Mouse (Mus musculus) heart, postnatal 0 days (tissue): Measurements from ENCODE around the gene Prkn. TPM values are rescaled to one million over a fixed set of nuclear protein-coding genes. Genes with fewer than 3 reads are reported as not detected.
A peak's percentile ranks its signal among the peaks of the same experiment; 100 is the strongest.

Experiments
- ATAC-seq: fragments of 200-750 bp; cut with Nextera tagmentation; 2 replicates; pipeline ENCODE4 v1.8.0; 2017; ENCODE audit warnings: low read depth, moderate number of reproducible peaks, moderate library complexity; ENCODE audit not compliant: insufficient read depth
- DNase-seq: peaks from one replicate; pipeline ENCODE4 v3.0.0-alpha.2; 2016; ENCODE audit warnings: low spot score
- H3K27ac ChIP-seq: fragments of 300-500 bp; sonication (generic); 2 replicates; pipeline ENCODE4 v1.5.1; 2014; ENCODE audit warnings: low read depth, mild to moderate bottlenecking
- H3K27me3 ChIP-seq: fragments of 300-500 bp; sonication (generic); 2 replicates; pipeline ENCODE4 v1.6.1; 2014; ENCODE audit warnings: low read length, mixed read lengths; ENCODE audit not compliant: control insufficient read depth, insufficient read depth
- H3K36me3 ChIP-seq: fragments of 300-500 bp; sonication (generic); replicated peaks from 2 replicates; pipeline ENCODE4 v1.6.1; 2014; ENCODE audit warnings: low read length, mixed read lengths; ENCODE audit not compliant: control insufficient read depth, insufficient read depth
- H3K4me1 ChIP-seq: fragments of 300-500 bp; sonication (generic); 2 replicates; pipeline ENCODE4 v1.6.1; 2014; ENCODE audit warnings: antibody characterized with exemption; ENCODE audit not compliant: control insufficient read depth, insufficient read depth
- H3K4me2 ChIP-seq: fragments of 300-500 bp; sonication (generic); 2 replicates; pipeline ENCODE4 v1.6.1; 2014; ENCODE audit warnings: low read depth, mild to moderate bottlenecking, low read length, moderate library complexity
- H3K4me3 ChIP-seq: fragments of 300-500 bp; sonication (generic); 2 replicates; pipeline ENCODE4 v1.5.1; 2014; ENCODE audit warnings: low read depth, low read length
- H3K9ac ChIP-seq: fragments of 300-500 bp; sonication (generic); replicated peaks from 2 replicates; pipeline ENCODE4 v1.6.1; 2014; ENCODE audit warnings: low read depth, low read length, mixed read lengths
- H3K9me3 ChIP-seq: fragments of 300-500 bp; sonication (generic); replicated peaks from 2 replicates; pipeline ENCODE4 v1.6.1; 2016; ENCODE audit warnings: low read length; ENCODE audit not compliant: control insufficient read depth
- CTCF ChIP-seq: IDR thresholded peaks from 2 replicates; pipeline ENCODE4 v1.5.1; 2016; ENCODE audit warnings: antibody characterized with exemption, control low read depth, low read depth
- EP300 ChIP-seq: IDR thresholded peaks from 2 replicates; pipeline ENCODE4 v1.6.1; 2016; ENCODE audit warnings: antibody characterized with exemption, low read depth
- WGBS: fragments of 180-500 bp; shearing (Covaris S2); extraction: QIAGEN DNeasy Blood & Tissue Kit; methylation state at CpG from one replicate; pipeline ENCODE4 v1.1.7; 2014; 5-methylcytosine and 5-hydroxymethylcytosine counted together
- polyA plus RNA-seq: library from polyadenylated mRNA; unstranded; fragments of >200 nt; fragmentation: Nextera tagmentation; extraction: Ambion mirVana; gene quantifications from 2 replicates; pipeline ENCODE4 v1.2.1, GENCODE M21; 2015
- total RNA-seq: library from RNA; depleted of rRNA; stranded (reverse); fragments of >200 nt; gene quantifications from 2 replicates; pipeline ENCODE4 v1.2.3, GENCODE M21; 2014; ENCODE audit warnings: low replicate concordance

Prkn gene
- total and polyA plus RNA-seq, 2 experiments from 2014 or later, result 4.5 to 14.2 TPM

DNA sequence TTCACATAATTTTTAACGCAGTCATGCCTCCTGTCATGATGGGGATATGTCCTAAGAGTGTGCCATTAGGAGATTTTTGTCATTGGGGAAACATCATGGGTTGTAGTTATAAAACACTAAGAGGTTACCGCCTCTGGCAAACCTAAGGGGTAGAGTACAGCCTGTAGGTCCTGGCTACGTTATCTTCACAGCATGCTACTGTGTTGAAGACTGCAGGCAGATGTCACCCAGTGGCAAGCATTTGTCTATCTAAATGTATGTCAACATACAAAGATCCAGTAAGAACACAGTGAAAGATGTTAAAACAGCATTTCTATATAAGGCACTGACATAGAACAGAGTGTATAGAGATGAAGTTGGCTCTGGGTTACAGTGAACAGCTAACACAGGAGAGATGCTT, 1155.3 kb downstream of the Prkn start:
- Histone ChIP-seq H3K36me3 (no peaks in the 10 kb centered on the region), H3K27ac (no peak overlapping the region), H3K4me2 (no peak overlapping the region), H3K9me3 (no peaks in the 10 kb centered on the region), H3K27me3 (no peaks in the 10 kb centered on the region), H3K9ac (no peak overlapping the region), H3K4me3 (no peak overlapping the region), H3K4me1 (no peaks in the 10 kb centered on the region)
- ATAC-seq, result no peak
- no peak for TF ChIP-seq CTCF
- no peak for TF ChIP-seq EP300
- 78% methylated on average over 3 of the region's 3 CpGs for WGBS
- no peak for DNase-seq

GRCm38 (mm10) chr17:11996311-11996710, 1156.1 kb downstream of the Prkn start:
- TF ChIP-seq CTCF, result no peak
- TF ChIP-seq EP300, result no peak
- Histone ChIP-seq H3K4me2 (no peak overlapping the region), H3K27ac (no peak overlapping the region), H3K9ac (no peak overlapping the region), H3K36me3 (no peaks in the 10 kb centered on the region), H3K27me3 (no peaks in the 10 kb centered on the region), H3K4me1 (no peaks in the 10 kb centered on the region), H3K4me3 (no peak overlapping the region), H3K9me3 (no peaks in the 10 kb centered on the region)
- no peak for DNase-seq
- WGBS, result 11% methylated on average over 9 of the region's 9 CpGs
- ATAC-seq, result no peak

DNA sequence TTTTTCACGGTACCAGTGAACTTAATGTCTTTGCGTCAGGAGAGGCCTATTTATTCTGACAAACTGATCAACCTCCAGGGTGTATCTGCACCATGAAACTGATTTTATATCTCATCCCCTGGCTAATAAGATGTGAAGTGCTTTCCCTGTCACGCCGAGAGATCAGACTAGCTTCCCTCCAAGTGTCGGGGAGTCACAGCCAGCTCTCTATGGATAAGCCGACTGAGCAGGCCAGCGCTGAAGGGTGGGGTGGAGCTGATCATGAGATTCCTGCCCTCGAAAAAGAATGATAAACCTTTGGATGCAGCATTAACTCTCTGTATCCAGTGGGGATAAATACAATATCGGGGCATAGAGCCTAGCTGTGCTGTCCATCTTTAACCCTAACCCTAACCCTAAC, 1160.1 kb downstream of the Prkn start:
- Histone ChIP-seq H3K4me2 (no peak overlapping the region), H3K9me3 (no peaks in the 10 kb centered on the region), H3K4me1 (no peaks in the 10 kb centered on the region), H3K4me3 (no peak overlapping the region), H3K27ac (no peak overlapping the region), H3K27me3 (no peaks in the 10 kb centered on the region), H3K36me3 (no peaks in the 10 kb centered on the region), H3K9ac (no peak overlapping the region)
- ATAC-seq (no peak), DNase-seq (no peak)
- WGBS, result 68% methylated on average over 9 of the region's 9 CpGs
- no peak for TF ChIP-seq EP300
- no peak for TF ChIP-seq CTCF

DNA sequence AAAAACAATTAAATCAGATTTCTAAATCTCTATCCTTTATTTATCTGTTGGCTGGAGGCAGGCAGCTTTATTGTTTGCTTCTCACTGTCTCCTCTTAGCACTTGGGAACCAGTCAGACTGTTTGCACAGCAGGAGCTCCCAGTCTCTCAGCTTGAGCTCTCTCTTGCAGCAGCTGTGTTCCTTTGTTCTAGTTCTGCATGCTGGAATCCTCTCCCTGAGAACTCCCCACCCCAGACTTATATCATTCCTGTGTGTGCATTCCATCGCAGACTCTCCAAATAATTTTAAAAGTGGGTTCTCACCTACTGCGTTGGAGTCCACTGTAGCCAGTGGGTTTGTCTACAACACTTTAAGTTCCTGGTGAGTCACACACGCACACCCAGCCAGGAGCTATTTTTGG, 1181.1 kb downstream of the Prkn start:
- H3K27ac ChIP-seq, result no peak overlapping the region
- H3K4me3 ChIP-seq, result no peak overlapping the region
- H3K27me3 ChIP-seq, result no peaks in the 10 kb centered on the region
- H3K4me1 ChIP-seq, result no peaks in the 10 kb centered on the region
- no peak for ATAC-seq
- H3K9me3 ChIP-seq, result no peaks in the 10 kb centered on the region
- no peak overlapping the region for H3K4me2 ChIP-seq
- WGBS, result 37% methylated on average over 3 of the region's 3 CpGs
- no peak overlapping the region for H3K9ac ChIP-seq
- H3K36me3 ChIP-seq, result no peaks in the 10 kb centered on the region
- TF ChIP-seq CTCF, result no peak
- no peak for TF ChIP-seq EP300
- no peak for DNase-seq

DNA sequence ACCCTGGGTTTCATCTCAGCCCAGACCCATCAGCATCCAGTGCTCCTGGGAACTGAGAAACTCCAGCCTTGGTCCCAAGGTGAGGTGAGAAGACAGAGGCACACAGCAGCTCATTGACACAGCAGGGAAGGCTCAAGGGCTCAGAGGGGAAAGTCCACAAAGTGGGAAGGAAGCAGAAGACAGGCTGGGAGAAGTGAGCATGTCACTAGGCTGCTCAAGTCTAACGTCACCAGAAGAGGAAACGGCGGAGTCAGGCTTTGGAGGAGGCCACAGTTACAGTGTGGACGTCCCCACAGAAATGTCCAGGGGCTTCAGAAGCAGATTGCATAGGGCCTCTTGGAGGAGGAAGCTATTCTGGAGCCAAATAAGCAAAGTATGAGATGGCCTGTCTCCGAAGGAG, 1189.2 kb downstream of the Prkn start:
- Histone ChIP-seq H3K9ac (no peak overlapping the region), H3K36me3 (no peaks in the 10 kb centered on the region), H3K4me1 (peaks cover 4% of the 10 kb centered on the region; the same call in 1 of the 2 replicates), H3K4me3 (no peak overlapping the region), H3K9me3 (no peaks in the 10 kb centered on the region), H3K4me2 (no peak overlapping the region), H3K27me3 (0 out of 2 replicates have a peak, but pooled peaks cover 5% of the 10 kb centered on the region), H3K27ac (no peak overlapping the region)
- ATAC-seq (no peak), DNase-seq (no peak)
- 59% methylated on average over 5 of the region's 5 CpGs for WGBS
- no peak for TF ChIP-seq CTCF
- no peak for TF ChIP-seq EP300

- no peak overlapping the region for H3K4me3 ChIP-seq
- H3K9me3 ChIP-seq, result no peaks in the 10 kb centered on the region
- ATAC-seq (no peak), DNase-seq (no peak)
- H3K4me1 ChIP-seq, result peaks cover 4% of the 10 kb centered on the region; the same call in 1 of the 2 replicates
- no peaks in the 10 kb centered on the region for H3K36me3 ChIP-seq
- no peak overlapping the region for H3K27ac ChIP-seq
- TF ChIP-seq EP300 (no peak), CTCF (no peak)
- H3K4me2 ChIP-seq, result 0 out of 2 replicates have a peak overlapping the region, but pooled peaks have one; percentile 1
- H3K27me3 ChIP-seq, result 0 out of 2 replicates have a peak, but pooled peaks cover 5% of the 10 kb centered on the region
- H3K9ac ChIP-seq, result no peak overlapping the region
- 31% methylated on average over 14 of the region's 14 CpGs for WGBS
Measured at GRCm38 (mm10) chr17:12029921-12030461, 1189.8 kb downstream of the Prkn start.
